Mouse (Mus musculus) urinary bladder, adult 2 months (tissue): ENCODE measurements at regions not wholly inside any gene's neighbourhood (a gene's known extent, or its start where the extent isn't known, plus 50 kb on each side); places are given as distances from the start of the nearest gene placed in this dataset.
"Not testable (repeated sequence)": the region's sequence is repeated elsewhere in the genome, so short reads cannot be mapped to it uniquely, and the experiment has no call there.

Experiments
- DNase-seq: peaks from one replicate; pipeline ENCODE4 v3.0.0; 2022; ENCODE audit warnings: low spot score

- no peak for DNase-seq
These were observed 430.3 kb upstream of the Dab2 start for GRCm38 (mm10) chr15:5869289-5869688.

- no peak for DNase-seq
These were observed 429.7 kb upstream of the Dab2 start for GRCm38 (mm10) chr15:5869866-5870265.

GRCm38 (mm10) chr15:5872042-5872441 is 427.5 kb upstream of the Dab2 start:
- DNase-seq = no peak

- no peak for DNase-seq
These were observed 421.8 kb upstream of the Dab2 start for GRCm38 (mm10) chr15:5877749-5878148.

- no peak for DNase-seq
These were observed 408.4 kb upstream of the Dab2 start for GRCm38 (mm10) chr15:5891188-5891587.

GRCm38 (mm10) chr15:5892034-5892433 is 407.6 kb upstream of the Dab2 start:
- no peak for DNase-seq

GRCm38 (mm10) chr15:5895688-5896470 is 403.7 kb upstream of the Dab2 start:
- DNase-seq = not testable (repeated sequence)

- DNase-seq = no peak
These were observed 384.3 kb upstream of the Dab2 start for GRCm38 (mm10) chr15:5915261-5915660.

GRCm38 (mm10) chr15:5920058-5920457 is 379.5 kb upstream of the Dab2 start:
- no peak for DNase-seq

GRCm38 (mm10) chr15:5927768-5928167 is 371.8 kb upstream of the Dab2 start:
- no peak for DNase-seq

- DNase-seq = no peak
These were observed 366.0 kb upstream of the Dab2 start for GRCm38 (mm10) chr15:5933586-5933985.

GRCm38 (mm10) chr15:5940945-5941344 is 358.6 kb upstream of the Dab2 start:
- DNase-seq = no peak

GRCm38 (mm10) chr15:5946650-5947049 is 352.9 kb upstream of the Dab2 start:
- no peak for DNase-seq

- no peak for DNase-seq
These were observed 348.7 kb upstream of the Dab2 start for GRCm38 (mm10) chr15:5950919-5951318.

GRCm38 (mm10) chr15:5951661-5952060 is 347.9 kb upstream of the Dab2 start:
- DNase-seq = not testable (repeated sequence)

GRCm38 (mm10) chr15:5953106-5953505 is 346.5 kb upstream of the Dab2 start:
- DNase-seq = no peak

GRCm38 (mm10) chr15:5991351-5992065 is 308.1 kb upstream of the Dab2 start:
- DNase-seq = no peak

GRCm38 (mm10) chr15:5992146-5992545 is 307.4 kb upstream of the Dab2 start:
- DNase-seq = not testable (repeated sequence)

- no peak for DNase-seq
These were observed 298.8 kb upstream of the Dab2 start for GRCm38 (mm10) chr15:6000816-6001215.

- no peak for DNase-seq
These were observed 298.2 kb upstream of the Dab2 start for GRCm38 (mm10) chr15:6001394-6001793.

- no peak for DNase-seq
These were observed 284.6 kb upstream of the Dab2 start for GRCm38 (mm10) chr15:6014982-6015381.

- no peak for DNase-seq
These were observed 282.9 kb upstream of the Dab2 start for GRCm38 (mm10) chr15:6016637-6017049.

GRCm38 (mm10) chr15:6025543-6025942 is 274.0 kb upstream of the Dab2 start:
- no peak for DNase-seq
